Mouse (Mus musculus): ENCODE results near the gene Cpm.

GRCm38 (mm10) chr10:117677494-117678236 is 48.4 kb downstream of the Cpm start:
- TF ChIP-seq CTCF (IDR thresholded peaks at IDR 0.05; ENCODE audit: low read depth) = no peak
- TF ChIP-seq EP300 (IDR thresholded peaks at IDR 0.05; ENCODE audit: low read depth) = no peak

Data from liver, embryonic 14.5 days (tissue).